Mouse (Mus musculus) ES-CJ7 (cell line): ENCODE data around the gene Zdhhc23.
A peak's percentile ranks its signal among the peaks of the same experiment; 100 is the strongest.

Experiments
- DNase-seq: peaks from one replicate; pipeline ENCODE4 v3.0.0; 2011; ENCODE audit warnings: low read depth, low spot score

Gene Zdhhc23

GRCm38 (mm10) chr16:43979328-43980109 lies at the start of gene Zdhhc23:
TSS of gene Zdhhc23 (minus strand) at chr16:43979791.
- peak; percentile 39 for DNase-seq

GRCm38 (mm10) chr16:44029273-44029672 lies 49.7 kb upstream of the Zdhhc23 start:
- no peak for DNase-seq

DNA sequence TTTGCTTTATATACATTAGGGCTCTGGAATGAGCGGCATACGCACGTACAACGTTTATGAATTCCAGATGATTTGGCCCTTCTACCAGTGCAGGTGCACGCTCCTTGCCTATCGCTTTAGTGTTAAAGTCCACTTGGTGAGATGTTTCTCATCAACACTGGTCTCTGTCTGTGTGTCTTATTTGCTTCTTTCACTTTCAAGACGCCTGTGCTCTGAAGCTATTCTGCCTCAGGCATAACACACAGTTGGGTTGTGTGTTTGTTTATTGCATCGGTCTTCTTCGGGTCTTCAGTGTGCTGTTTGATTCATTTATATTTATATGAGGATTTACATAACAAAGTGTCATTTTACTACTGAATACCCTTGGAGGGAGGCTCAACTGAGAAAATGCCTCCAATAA lies 47.2 kb upstream of the Zdhhc23 start:
- no peak for DNase-seq

- no peak for DNase-seq
Measured at GRCm38 (mm10) chr16:44026210-44026609, 46.6 kb upstream of the Zdhhc23 start.

GRCm38 (mm10) chr16:44018986-44019548 lies 39.5 kb upstream of the Zdhhc23 start:
- no peak for DNase-seq

GRCm38 (mm10) chr16:44018372-44018771 lies 38.8 kb upstream of the Zdhhc23 start:
- DNase-seq = no peak

GRCm38 (mm10) chr16:44017707-44018106 lies 38.1 kb upstream of the Zdhhc23 start:
- no peak for DNase-seq

GRCm38 (mm10) chr16:44016164-44016563 lies 36.6 kb upstream of the Zdhhc23 start:
- DNase-seq = peak; percentile 55

GRCm38 (mm10) chr16:44015416-44016158 lies 36.0 kb upstream of the Zdhhc23 start:
- no peak for DNase-seq

- no peak for DNase-seq
Measured at GRCm38 (mm10) chr16:44011010-44011409, 31.4 kb upstream of the Zdhhc23 start.

GRCm38 (mm10) chr16:44002086-44002485 lies 22.5 kb upstream of the Zdhhc23 start:
- DNase-seq = peak; percentile 58

DNA sequence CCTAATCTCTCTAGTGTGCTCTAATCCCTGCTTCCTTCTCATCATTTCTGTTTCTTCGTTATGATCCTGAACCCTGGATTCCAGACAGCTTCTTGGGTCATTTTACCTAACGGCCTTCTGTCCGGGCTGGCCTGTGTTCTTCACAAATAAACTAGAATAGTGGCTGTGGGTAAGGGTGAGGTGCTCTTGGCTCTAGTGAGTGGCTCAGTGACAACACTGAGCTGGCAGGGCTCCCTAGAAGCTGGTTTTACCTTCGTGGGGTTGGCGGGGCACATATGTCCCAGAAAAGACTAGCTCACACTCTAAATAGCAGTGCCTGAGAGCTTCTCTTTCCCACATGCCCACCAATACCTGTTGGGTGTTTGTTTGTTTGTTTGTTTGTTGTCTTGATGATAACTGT lies 19.9 kb upstream of the Zdhhc23 start:
- DNase-seq = no peak

- no peak for DNase-seq
Measured at GRCm38 (mm10) chr16:43999111-43999510, 19.5 kb upstream of the Zdhhc23 start.

DNA sequence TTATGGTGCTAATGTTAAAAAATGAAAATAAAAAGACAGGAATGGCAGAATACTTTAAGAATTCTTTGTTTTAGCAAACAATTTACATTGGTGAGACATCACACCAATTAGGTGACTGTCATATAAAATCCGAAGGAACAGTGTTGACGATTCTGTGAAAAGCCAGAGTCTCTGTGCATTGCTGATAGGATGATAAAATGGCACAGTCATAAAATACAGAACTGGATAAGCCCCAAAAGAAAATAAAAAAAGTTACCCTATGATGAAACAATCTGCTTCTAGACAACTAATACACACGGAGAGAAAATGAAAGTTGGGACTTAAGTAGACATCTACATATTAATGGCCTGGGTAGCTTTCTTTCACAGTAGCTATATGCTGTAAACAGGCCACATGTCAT lies 15.0 kb upstream of the Zdhhc23 start:
- DNase-seq = no peak

DNA sequence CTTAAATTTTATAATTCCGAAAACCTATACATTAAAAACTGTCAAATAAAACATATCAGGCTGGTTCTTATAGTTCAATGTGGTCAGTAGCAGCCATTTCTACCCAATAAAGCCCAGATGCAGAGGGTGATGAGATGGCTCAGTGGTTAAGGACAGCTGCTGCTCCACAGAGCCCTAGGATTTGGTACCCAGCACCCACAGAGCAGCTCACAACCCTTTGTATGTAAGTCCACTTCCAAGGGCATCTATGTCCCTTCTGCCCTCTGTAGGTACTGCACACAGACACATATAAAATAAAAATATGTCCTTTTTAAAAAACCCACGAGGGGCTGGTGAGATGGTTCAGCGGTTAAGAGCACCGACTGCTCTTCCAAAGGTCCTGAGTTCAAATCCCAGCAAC lies 6.7 kb upstream of the Zdhhc23 start:
- DNase-seq = no peak

DNA sequence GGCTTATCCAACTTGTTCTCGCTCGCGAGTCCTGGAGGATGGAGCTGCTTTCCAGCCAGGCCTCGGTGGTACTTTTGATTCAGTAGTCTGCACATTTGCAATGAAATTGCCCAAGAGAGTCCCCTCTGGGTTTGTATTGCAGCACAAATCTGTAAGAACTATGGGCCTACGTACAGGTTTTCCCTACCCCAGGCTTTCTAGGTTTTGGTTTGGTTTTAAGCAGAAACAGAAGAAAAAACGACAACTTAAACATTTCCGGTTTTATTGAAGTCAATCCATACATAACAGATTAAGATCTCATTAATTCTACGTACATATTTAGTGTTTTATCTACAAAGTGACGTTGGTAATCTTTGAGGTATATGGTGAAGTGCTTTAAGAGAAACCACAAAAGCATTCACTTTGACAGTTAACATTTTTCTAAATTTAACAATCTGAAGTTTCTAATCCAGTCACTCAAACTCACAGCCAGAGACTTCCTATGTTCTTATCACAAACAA lies 569 bp upstream of the Zdhhc23 start:
- DNase-seq = no peak

DNA sequence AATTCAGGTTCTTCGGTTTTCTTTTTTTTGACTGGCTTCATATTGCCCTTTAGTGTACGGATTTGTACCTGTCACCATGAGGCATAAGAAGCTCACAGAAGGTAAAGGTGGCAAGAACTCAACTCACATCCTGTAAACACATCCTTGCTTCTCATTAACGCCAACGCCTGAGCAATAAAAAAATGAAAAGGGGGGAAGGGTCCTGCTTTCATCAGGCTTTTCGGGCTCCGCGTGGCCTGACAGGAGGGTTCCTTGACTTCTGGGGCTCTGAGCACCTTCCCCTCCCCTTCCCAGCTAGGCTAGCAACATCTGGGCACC lies 622 bp downstream of the Zdhhc23 start:
- DNase-seq = no peak

- no peak for DNase-seq
Measured at GRCm38 (mm10) chr16:43973606-43974220, 5.9 kb downstream of the Zdhhc23 start.

DNA sequence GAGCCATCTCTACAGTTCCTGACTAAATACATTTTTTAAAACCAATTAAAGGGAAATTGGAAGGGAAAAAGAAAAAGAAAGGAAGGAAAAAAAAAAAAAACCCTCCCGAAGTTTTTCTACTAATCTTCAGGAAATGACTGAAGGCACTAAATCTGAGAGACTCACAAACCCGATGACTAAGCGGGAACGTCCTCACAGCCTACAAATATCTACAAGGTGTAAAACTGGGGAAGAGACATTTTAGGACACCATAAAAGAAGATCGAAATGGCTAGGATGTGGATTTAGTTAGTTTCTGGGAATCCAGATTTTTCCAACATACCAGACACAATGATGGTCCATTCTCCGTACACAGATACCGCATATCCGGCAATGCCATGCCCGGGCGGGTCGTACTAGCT lies 6.4 kb downstream of the Zdhhc23 start:
- DNase-seq = no peak

- no peak for DNase-seq
Measured at GRCm38 (mm10) chr16:43972391-43972790, 7.2 kb downstream of the Zdhhc23 start.

DNA sequence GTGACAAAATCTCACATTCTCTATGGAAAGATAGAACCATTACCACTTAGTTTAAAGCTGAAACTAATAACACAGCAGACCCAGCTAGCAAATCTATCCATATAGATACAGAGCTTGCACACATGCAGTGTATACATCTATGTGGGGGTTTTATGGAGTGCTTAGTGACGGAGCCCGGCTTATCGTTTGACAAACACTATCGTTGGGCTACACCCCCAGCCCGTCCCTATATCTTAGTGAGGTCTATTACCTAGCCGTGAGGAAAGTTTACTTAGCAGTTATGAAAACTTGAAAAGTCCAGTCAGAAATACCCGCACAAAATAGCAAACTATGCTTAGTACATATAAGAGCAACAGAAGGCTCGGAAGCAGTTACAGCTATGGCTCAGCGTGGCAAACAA lies 7.8 kb downstream of the Zdhhc23 start:
- no peak for DNase-seq

DNA sequence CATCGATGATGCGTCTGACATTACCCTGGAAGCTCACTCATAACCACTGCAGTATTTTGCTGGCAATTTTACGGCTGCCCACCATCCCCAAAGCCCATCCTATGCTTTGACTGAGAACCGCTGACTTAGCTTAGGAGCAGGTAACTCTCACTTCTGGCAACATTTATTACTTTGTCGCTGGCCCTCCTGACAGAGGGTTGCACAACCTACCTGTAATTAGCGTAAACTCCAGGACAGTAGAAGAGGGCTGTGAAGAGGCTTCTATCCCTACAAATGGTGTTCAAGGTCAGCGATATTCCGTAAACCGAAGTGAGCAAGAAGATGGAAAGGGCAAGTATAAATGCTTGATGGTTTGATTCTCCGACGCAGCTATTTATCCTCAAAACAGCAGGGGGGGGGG lies 8.4 kb downstream of the Zdhhc23 start:
- DNase-seq = no peak
